Mouse (Mus musculus): Measurements from ENCODE around the gene Gm45808. TPM values are rescaled to one million over a fixed set of nuclear protein-coding genes. Genes with fewer than 3 reads are reported as not detected.

Gm45808 gene
- polyA plus RNA-seq, 1 experiment: not detected

- TF ChIP-seq MAX (IDR thresholded peaks at IDR 0.05) (no peak), MYOD1 (IDR thresholded peaks at IDR 0.05; ENCODE audit: control insufficient read depth, insufficient read length, low read depth) (no peak), CEBPB (IDR thresholded peaks at IDR 0.05; ENCODE audit: low read depth) (no peak), FOSL1 (IDR thresholded peaks at IDR 0.05; ENCODE audit: insufficient read depth, low read length, poor library complexity, severe bottlenecking) (no peak), MYOG (IDR thresholded peaks at IDR 0.05; ENCODE audit: control insufficient read depth, extremely low read depth, insufficient read length) (no peak), USF1 (IDR thresholded peaks at IDR 0.05; ENCODE audit: low read depth) (no peak), CTCF (IDR thresholded peaks at IDR 0.05; ENCODE audit: control insufficient read depth, insufficient read depth, insufficient read length) (no peak)
- Histone ChIP-seq H3K36me3 (ENCODE audit: control insufficient read depth, insufficient read depth) (no peaks in the 10 kb centered on the region), H3K27me3 (ENCODE audit: control insufficient read depth, insufficient read depth, insufficient read length) (no peaks in the 10 kb centered on the region), H3K79me2 (ENCODE audit: control insufficient read depth, insufficient read depth) (no peaks in the 10 kb centered on the region), H3K79me3 (ENCODE audit: low read depth) (no peaks in the 10 kb centered on the region), H3ac (ENCODE audit: control insufficient read depth, insufficient read length, low read depth) (no peak overlapping the region), H3K4me3 (ENCODE audit: insufficient read depth, poor library complexity, severe bottlenecking) (no peak overlapping the region)
These were observed 27.8 kb upstream of the Gm45808 start for GRCm38 (mm10) chr7:45514411-45514810.

- no peaks in the 10 kb centered on the region for H3K27me3 ChIP-seq (ENCODE audit: control insufficient read depth, insufficient read depth, insufficient read length)
- no peaks in the 10 kb centered on the region for H3K79me2 ChIP-seq (ENCODE audit: control insufficient read depth, insufficient read depth)
- H3K4me3 ChIP-seq (ENCODE audit: insufficient read depth, poor library complexity, severe bottlenecking): peak within 1 kb of the TSS; percentile 53
- TF ChIP-seq FOSL1 (IDR thresholded peaks at IDR 0.05; ENCODE audit: insufficient read depth, low read length, poor library complexity, severe bottlenecking): no peak
- TF ChIP-seq MYOD1 (IDR thresholded peaks at IDR 0.05; ENCODE audit: control insufficient read depth, insufficient read length, low read depth): no peak
- no peak for TF ChIP-seq USF1 (IDR thresholded peaks at IDR 0.05; ENCODE audit: low read depth)
- TF ChIP-seq CTCF (IDR thresholded peaks at IDR 0.05; ENCODE audit: control insufficient read depth, insufficient read depth, insufficient read length): no peak
- no peak for TF ChIP-seq MAX (IDR thresholded peaks at IDR 0.05)
- TF ChIP-seq MYOG (IDR thresholded peaks at IDR 0.05; ENCODE audit: control insufficient read depth, extremely low read depth, insufficient read length): no peak
- TF ChIP-seq CEBPB (IDR thresholded peaks at IDR 0.05; ENCODE audit: low read depth): no peak
- H3K36me3 ChIP-seq (ENCODE audit: control insufficient read depth, insufficient read depth): peaks cover 8% of the 10 kb centered on the region
- H3ac ChIP-seq (ENCODE audit: control insufficient read depth, insufficient read length, low read depth): peak within 1 kb of the TSS; percentile 63
- H3K79me3 ChIP-seq (ENCODE audit: low read depth): no peaks in the 10 kb centered on the region
These were observed 23.5 kb upstream of the Gm45808 start, which contains the start of gene Nucb1 for GRCm38 (mm10) chr7:45509912-45510787. Gene Nucb1 (minus strand): TSS chr7:45510406.

- TF ChIP-seq FOSL1 (IDR thresholded peaks at IDR 0.05; ENCODE audit: insufficient read depth, low read length, poor library complexity, severe bottlenecking) (no peak), USF1 (IDR thresholded peaks at IDR 0.05; ENCODE audit: low read depth) (no peak), CEBPB (IDR thresholded peaks at IDR 0.05; ENCODE audit: low read depth) (no peak), MYOD1 (IDR thresholded peaks at IDR 0.05; ENCODE audit: control insufficient read depth, insufficient read length, low read depth) (no peak), MYOG (IDR thresholded peaks at IDR 0.05; ENCODE audit: control insufficient read depth, extremely low read depth, insufficient read length) (no peak), CTCF (IDR thresholded peaks at IDR 0.05; ENCODE audit: control insufficient read depth, insufficient read depth, insufficient read length) (no peak), MAX (IDR thresholded peaks at IDR 0.05) (no peak)
- H3ac ChIP-seq (ENCODE audit: control insufficient read depth, insufficient read length, low read depth): peak overlapping the region; percentile 53
These were observed 22.7 kb upstream of the Gm45808 start for GRCm38 (mm10) chr7:45509181-45509882.

GRCm38 (mm10) chr7:45508561-45508960, 21.9 kb upstream of the Gm45808 start:
- Histone ChIP-seq H3K4me3 (ENCODE audit: insufficient read depth, poor library complexity, severe bottlenecking) (no peak overlapping the region), H3K79me3 (ENCODE audit: low read depth) (no peaks in the 10 kb centered on the region), H3K36me3 (ENCODE audit: control insufficient read depth, insufficient read depth) (peaks cover 8% of the 10 kb centered on the region), H3K79me2 (ENCODE audit: control insufficient read depth, insufficient read depth) (no peaks in the 10 kb centered on the region), H3K27me3 (ENCODE audit: control insufficient read depth, insufficient read depth, insufficient read length) (no peaks in the 10 kb centered on the region), H3ac (ENCODE audit: control insufficient read depth, insufficient read length, low read depth) (no peak overlapping the region)
- TF ChIP-seq MYOG (IDR thresholded peaks at IDR 0.05; ENCODE audit: control insufficient read depth, extremely low read depth, insufficient read length) (no peak), CEBPB (IDR thresholded peaks at IDR 0.05; ENCODE audit: low read depth) (no peak), USF1 (IDR thresholded peaks at IDR 0.05; ENCODE audit: low read depth) (peak; percentile 58), MAX (IDR thresholded peaks at IDR 0.05) (no peak)

More at GRCm38 (mm10) chr7:45509181-45509882, 22.7 kb upstream of the Gm45808 start:
- Histone ChIP-seq H3K36me3 (ENCODE audit: control insufficient read depth, insufficient read depth) (peaks cover 8% of the 10 kb centered on the region), H3K27me3 (ENCODE audit: control insufficient read depth, insufficient read depth, insufficient read length) (no peaks in the 10 kb centered on the region), H3K79me2 (ENCODE audit: control insufficient read depth, insufficient read depth) (no peaks in the 10 kb centered on the region), H3K4me3 (ENCODE audit: insufficient read depth, poor library complexity, severe bottlenecking) (peak overlapping the region; percentile 53), H3K79me3 (ENCODE audit: low read depth) (no peaks in the 10 kb centered on the region)

GRCm38 (mm10) chr7:45507583-45507982, 21.0 kb upstream of the Gm45808 start:
- no peak for TF ChIP-seq MYOD1 (IDR thresholded peaks at IDR 0.05; ENCODE audit: control insufficient read depth, insufficient read length, low read depth)
- no peak for TF ChIP-seq CEBPB (IDR thresholded peaks at IDR 0.05; ENCODE audit: low read depth)
- TF ChIP-seq CTCF (IDR thresholded peaks at IDR 0.05; ENCODE audit: control insufficient read depth, insufficient read depth, insufficient read length): no peak
- no peak for TF ChIP-seq MYOG (IDR thresholded peaks at IDR 0.05; ENCODE audit: control insufficient read depth, extremely low read depth, insufficient read length)
- no peak for TF ChIP-seq MAX (IDR thresholded peaks at IDR 0.05)
- no peak for TF ChIP-seq FOSL1 (IDR thresholded peaks at IDR 0.05; ENCODE audit: insufficient read depth, low read length, poor library complexity, severe bottlenecking)
- TF ChIP-seq USF1 (IDR thresholded peaks at IDR 0.05; ENCODE audit: low read depth): no peak
- Histone ChIP-seq H3K36me3 (ENCODE audit: control insufficient read depth, insufficient read depth) (peaks cover 8% of the 10 kb centered on the region), H3K4me3 (ENCODE audit: insufficient read depth, poor library complexity, severe bottlenecking) (no peak overlapping the region), H3ac (ENCODE audit: control insufficient read depth, insufficient read length, low read depth) (no peak overlapping the region), H3K27me3 (ENCODE audit: control insufficient read depth, insufficient read depth, insufficient read length) (no peaks in the 10 kb centered on the region), H3K79me2 (ENCODE audit: control insufficient read depth, insufficient read depth) (no peaks in the 10 kb centered on the region), H3K79me3 (ENCODE audit: low read depth) (no peaks in the 10 kb centered on the region)
